Mouse (Mus musculus): ENCODE measurements around the gene Cpxm2. TPM values are rescaled to one million over a fixed set of nuclear protein-coding genes. Genes with fewer than 3 reads are reported as not detected.

Cpxm2 gene
- polyA plus RNA-seq, 3 experiments from 2014 or later: not detected

- no peak for ATAC-seq
These were observed 139.3 kb downstream of the Cpxm2 start for GRCm38 (mm10) chr7:132015193-132015592.

DNA sequence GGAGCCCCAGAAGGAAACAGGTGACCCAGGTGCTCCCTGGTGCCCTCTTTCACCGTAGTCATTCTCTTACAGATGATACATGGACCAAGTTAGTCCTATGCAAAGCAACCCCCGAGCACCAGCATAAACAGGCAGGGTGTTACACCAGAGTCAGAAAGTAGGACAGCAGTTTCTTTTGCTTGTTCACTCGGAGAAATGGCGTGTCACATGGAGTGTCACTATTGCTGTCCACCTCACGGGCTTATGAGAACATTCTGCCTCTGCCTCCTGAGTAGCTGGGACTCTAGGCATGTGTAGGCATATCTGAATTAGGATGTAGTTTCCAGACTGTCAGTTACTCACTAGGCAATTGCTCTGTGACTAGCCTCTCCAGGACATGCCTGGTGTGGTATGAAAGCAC lies 140.6 kb downstream of the Cpxm2 start:
- no peak for ATAC-seq

GRCm38 (mm10) chr7:132012969-132013679 lies 141.4 kb downstream of the Cpxm2 start:
- ATAC-seq: no peak

DNA sequence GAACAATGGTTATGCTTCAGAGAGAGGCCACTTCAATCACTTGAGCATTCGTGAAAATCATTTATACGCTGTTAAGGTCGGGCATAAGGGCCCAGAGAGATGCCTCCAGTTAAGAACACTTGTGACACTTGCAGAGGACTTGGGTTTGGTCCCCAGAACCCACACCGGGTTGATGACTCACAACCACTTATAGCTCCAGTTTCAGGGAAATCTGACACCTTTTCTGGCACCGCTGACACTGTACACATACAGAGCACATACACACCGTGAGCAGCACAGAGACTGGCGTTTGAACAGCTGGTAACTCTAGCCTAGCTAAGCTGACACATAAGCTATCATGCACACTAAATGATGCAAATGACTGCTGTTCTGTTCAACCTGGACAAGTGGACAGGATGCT lies 145.5 kb downstream of the Cpxm2 start:
- ATAC-seq: no peak

DNA sequence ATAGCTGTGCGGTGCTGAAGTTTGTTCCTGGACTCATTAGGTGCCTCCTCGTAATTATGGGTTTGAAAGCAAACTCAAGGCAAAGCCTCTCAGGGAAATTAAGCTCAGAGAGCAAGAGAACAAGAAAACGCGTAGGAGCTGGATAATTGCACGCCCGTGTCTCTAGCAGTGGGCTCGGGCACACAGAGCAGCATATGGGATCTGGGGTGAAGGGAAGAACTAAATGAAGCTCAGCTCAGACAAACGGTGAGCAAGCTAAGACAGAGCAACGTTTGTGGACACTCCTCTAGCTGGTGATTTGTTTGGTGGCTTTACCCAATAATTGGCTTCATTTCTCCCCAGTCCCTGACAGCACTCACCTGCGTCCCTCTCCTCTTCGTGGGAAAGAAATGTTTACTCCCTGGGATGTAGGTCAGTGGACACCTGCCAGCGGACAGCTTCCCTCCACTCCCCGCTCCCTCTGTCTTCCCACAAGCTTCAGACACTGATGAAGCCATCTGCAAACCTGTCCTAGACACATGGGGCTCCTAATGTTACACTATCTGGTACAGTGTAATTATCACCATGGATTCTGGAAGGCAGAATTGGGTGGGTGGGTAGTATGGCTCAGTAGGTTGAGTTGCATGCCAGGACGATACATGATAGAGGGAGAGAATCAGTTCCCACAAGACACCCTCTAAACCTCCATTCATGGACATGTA lies 148.4 kb downstream of the Cpxm2 start:
- no peak for ATAC-seq

DNA sequence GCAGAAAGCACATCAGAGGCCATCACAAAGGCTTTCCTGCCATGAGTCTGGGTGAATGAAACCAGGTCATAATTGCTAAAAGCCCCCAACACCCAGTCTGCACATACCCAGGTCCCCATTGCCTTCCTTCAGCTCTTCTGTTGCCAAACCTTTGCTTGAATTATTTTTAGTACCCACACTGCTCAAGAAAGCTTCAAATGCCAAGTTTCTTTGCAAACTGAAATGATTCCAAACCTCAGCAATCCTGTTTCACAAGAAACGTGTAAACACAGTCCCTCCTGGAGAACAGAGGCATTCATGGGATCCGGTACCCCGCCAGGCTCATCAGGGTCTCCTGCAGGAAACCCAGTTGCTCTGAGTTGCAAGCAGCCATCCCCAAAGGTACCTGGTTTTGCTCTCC lies 161.7 kb downstream of the Cpxm2 start:
- ATAC-seq: no peak

DNA sequence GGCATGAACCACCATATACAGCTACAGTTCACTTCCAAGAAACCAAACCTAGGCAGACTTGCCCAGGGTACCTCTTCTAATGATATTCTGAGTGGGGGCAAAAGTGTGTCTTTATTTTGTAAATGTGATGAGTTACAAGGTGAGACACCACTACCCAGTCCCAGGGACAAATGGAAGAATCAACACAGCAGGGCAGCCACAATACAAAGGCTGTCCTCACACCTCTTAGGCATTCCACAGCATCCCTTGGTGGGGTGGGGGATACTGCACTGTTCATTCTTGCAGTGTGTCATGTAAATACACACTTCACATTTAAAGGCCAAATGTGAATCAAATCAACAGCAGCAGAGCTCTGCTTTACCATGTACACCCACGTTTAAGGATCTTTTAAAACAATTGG lies 162.3 kb downstream of the Cpxm2 start:
- ATAC-seq: no peak

DNA sequence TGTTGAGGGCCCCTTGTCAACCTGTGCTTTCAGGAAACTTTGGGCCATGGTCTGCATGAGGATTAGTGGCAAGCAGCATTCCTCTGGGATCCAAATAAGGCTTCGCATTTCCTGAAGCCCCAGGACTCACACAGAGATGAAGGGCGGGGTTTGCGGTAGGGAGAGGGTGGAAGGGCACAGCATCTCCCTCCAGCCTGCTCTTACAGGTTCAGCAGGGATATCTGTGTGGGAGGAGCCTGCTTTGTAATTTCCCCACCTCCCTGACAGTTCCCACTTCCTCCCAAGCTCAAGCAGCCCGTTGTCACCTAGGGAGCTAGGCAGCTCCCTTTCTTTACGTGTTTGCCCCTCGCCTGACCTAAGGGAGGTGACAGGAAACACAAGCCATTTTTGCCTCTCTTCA lies 165.5 kb downstream of the Cpxm2 start:
- ATAC-seq: no peak

Other genes starting within 250 kb of the Cpxm2 start
- not detected for gene Gpr26, start 188.3 kb downstream of the Cpxm2 start, polyA plus RNA-seq (2017; shearing (Covaris generic))
- 1 to 10 TPM in 2 of 3 experiments, under 1 TPM in 1; 0.88 to 6.2 (median 4.8) TPM for gene Chst15, start 162.5 kb upstream of the Cpxm2 start, polyA plus RNA-seq (2017; shearing (Covaris generic))